In the genomic region with DNA sequence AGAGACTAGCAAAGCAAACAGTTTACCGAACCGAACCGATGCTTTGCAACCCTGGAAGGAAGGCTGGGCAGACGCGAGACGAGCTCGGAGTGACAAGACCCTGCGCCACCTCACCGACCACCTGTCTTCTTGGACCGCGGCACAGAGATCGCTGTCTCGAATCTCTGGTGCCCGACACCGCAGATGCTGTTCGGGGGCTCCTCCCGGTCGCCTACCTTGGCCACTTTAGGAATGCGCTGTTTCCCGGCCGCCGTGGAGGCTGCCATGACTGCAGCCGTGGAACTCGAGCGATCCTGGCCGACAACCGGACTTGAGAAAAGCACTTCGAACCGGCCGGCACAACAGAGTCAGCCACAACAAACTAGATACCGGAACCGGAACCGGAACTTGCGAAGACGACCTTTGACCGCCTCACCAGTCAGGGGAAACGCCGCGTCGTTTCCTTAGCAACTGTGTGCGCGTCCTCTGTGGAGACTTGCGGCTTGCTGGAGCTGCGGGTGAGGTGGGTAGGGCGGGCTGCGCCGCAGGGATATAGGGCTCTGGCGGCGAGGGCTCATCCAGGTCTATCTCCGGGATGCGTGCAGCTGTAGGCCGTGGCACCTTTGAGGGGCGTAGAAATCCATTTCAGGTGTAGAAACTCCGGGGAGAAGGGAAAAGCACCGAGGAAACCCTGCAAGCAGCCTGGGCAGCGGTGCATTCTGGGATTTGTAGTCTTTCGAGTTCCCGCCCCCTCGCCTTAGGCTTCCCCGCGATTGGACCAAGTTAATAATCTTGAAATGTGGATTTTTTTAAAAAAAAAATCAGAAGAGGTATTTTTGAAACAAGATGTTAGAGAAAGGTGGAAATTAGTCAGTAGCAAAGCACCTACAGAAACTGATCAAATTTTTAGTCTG, we compare ENCODE assay signal across 7 mouse cellular contexts. TPM values are rescaled to one million over a fixed set of nuclear protein-coding genes. Genes with fewer than 3 reads are reported as not detected.
DNase-seq lines count a peak whose midpoint lies in the region; ATAC-seq lines count a peak whose summit lies in the region.

A gene (plus strand): TSS at position 446 of the 893 bp plus-strand sequence.
A gene (minus strand): TSS at position 676 of the 893 bp plus-strand sequence.

- H3K36me3 ChIP-seq in intestine, embryonic 15.5 days, result peaks cover 16% of the 10 kb centered on the region
- peaks cover 33% of the 10 kb centered on the region for H3K36me3 ChIP-seq in midbrain, embryonic 10.5 days

- no peaks in the 10 kb centered on the region for H3K27me3 ChIP-seq in intestine, embryonic 15.5 days (replicated peaks)
- H3K27me3 ChIP-seq in midbrain, embryonic 10.5 days (ENCODE audit: low read depth, poor library complexity, severe bottlenecking), result no peaks in the 10 kb centered on the region

- H3K4me1 ChIP-seq in intestine, embryonic 15.5 days (replicated peaks), result peaks cover 6% of the 10 kb centered on the region; the same call in 1 of the 2 replicates
- H3K4me1 ChIP-seq in midbrain, embryonic 10.5 days, result peaks cover 11% of the 10 kb centered on the region

- peak; percentile 99 for ATAC-seq in intestine, embryonic 15.5 days

- no peaks in the 10 kb centered on the region for H3K9me3 ChIP-seq in intestine, embryonic 15.5 days
- H3K9me3 ChIP-seq in midbrain, embryonic 10.5 days (replicated peaks), result no peaks in the 10 kb centered on the region

- peak; percentile 96 for DNase-seq in adrenal gland, adult 2 months
- DNase-seq in embryo, embryonic 11.5 days (ENCODE audit: low read depth, low spot score), result peak; percentile 88
- peak; percentile 85 to 93 for DNase-seq in gastrocnemius, postnatal 36 days
- DNase-seq in left cerebral cortex, postnatal 25 days (ENCODE audit: low spot score in 2 of 2), result peak; percentile 97
- DNase-seq in midbrain, embryonic 10.5 days (ENCODE audit: low spot score), result peak; percentile 95
- DNase-seq in right cerebral cortex, postnatal 4 days, result peak; percentile 88

- peak within 1 kb of the TSS; percentile 89 for H3K4me3 ChIP-seq in intestine, embryonic 15.5 days (replicated peaks)
- H3K4me3 ChIP-seq in midbrain, embryonic 10.5 days, result peak within 1 kb of the TSS; percentile 79

- H3K27ac ChIP-seq in intestine, embryonic 15.5 days, result no peak within 1 kb of the TSS
- peak within 1 kb of the TSS; percentile 76 for H3K27ac ChIP-seq in midbrain, embryonic 10.5 days (replicated peaks)

- peak within 1 kb of the TSS; percentile 68 for H3K4me2 ChIP-seq in intestine, embryonic 15.5 days (replicated peaks)

- peak within 1 kb of the TSS; percentile 55 for H3K9ac ChIP-seq in intestine, embryonic 15.5 days

- intact Hi-C loops in gastrocnemius, postnatal 36 days (cut with DNase I), result no loop called here
- intact Hi-C loops in left cerebral cortex, postnatal 25 days (cut with DNase I), result no loop called here

- WGBS in intestine, embryonic 15.5 days, result under 1% methylated on average over 61 of the region's 61 CpGs
- WGBS in midbrain, embryonic 10.5 days, result under 1% methylated on average over 61 of the region's 61 CpGs

RNA-seq across cellular contexts. Expression of the first gene that starts in this region (rescaled TPM):
- 10 to 100 TPM; 47.1 to 57.1 TPM for total RNA-seq in adrenal gland, adult 2 months (2021)
- polyA plus RNA-seq in adrenal gland, adult 2 months (2012; rRNA removed), result 36.1 and 37.0 TPM in 2 replicates
- total RNA-seq in gastrocnemius, postnatal 36 days (2021), result not detected
- polyA plus RNA-seq in intestine, embryonic 15.5 days (2015; fragmentation: Nextera tagmentation; extraction: Ambion mirVana), result 0.74 and 1.5 TPM in 2 replicates
- 1 to 10 TPM; 3.2 to 4.1 TPM for total RNA-seq in left cerebral cortex, postnatal 25 days (2021)
- 0.75 and 0.78 TPM in 2 replicates for polyA plus RNA-seq in midbrain, embryonic 10.5 days (2016; fragmentation: Nextera tagmentation; extraction: Ambion mirVana)

RNA-seq across cellular contexts. Expression of the second gene that starts in this region (rescaled TPM):
- 10 to 100 TPM; 28.2 to 28.9 TPM for total RNA-seq in adrenal gland, adult 2 months (2021)
- 6.6 and 7.5 TPM in 2 replicates for polyA plus RNA-seq in adrenal gland, adult 2 months (2012; rRNA removed)
- total RNA-seq in gastrocnemius, postnatal 36 days (2021), result 10 to 100 TPM; 11.2 to 15.0 TPM
- 17.8 and 20.7 TPM in 2 replicates for polyA plus RNA-seq in intestine, embryonic 15.5 days (2015; fragmentation: Nextera tagmentation; extraction: Ambion mirVana)
- total RNA-seq in left cerebral cortex, postnatal 25 days (2021), result 10 to 100 TPM; 19.5 to 20.2 TPM
- polyA plus RNA-seq in midbrain, embryonic 10.5 days (2016; fragmentation: Nextera tagmentation; extraction: Ambion mirVana), result 34.7 and 38.7 TPM in 2 replicates

Comparison
In these comparisons a context has a peak if more than half of its experiments do, and no peak if none do; other contexts are left out.
1. RNA of the first gene that starts in this region (total RNA-seq): 47.1 to 57.1 TPM in adrenal gland, adult 2 months; 3.2 to 4.1 TPM in left cerebral cortex, postnatal 25 days and not detected in gastrocnemius, postnatal 36 days; every median in the first group is over 4 times any median in the second.
2. RNA of the first gene that starts in this region (polyA plus RNA-seq): 36.1 to 37.0 TPM in adrenal gland, adult 2 months; 0.74 to 1.5 TPM in intestine, embryonic 15.5 days and 0.75 to 0.78 TPM in midbrain, embryonic 10.5 days; every median in the first group is over 10 times any median in the second.
3. Peak in every context shown above with its lines, with median percentiles within 50 percentile points of each other: DNase-seq.